In the genomic region with DNA sequence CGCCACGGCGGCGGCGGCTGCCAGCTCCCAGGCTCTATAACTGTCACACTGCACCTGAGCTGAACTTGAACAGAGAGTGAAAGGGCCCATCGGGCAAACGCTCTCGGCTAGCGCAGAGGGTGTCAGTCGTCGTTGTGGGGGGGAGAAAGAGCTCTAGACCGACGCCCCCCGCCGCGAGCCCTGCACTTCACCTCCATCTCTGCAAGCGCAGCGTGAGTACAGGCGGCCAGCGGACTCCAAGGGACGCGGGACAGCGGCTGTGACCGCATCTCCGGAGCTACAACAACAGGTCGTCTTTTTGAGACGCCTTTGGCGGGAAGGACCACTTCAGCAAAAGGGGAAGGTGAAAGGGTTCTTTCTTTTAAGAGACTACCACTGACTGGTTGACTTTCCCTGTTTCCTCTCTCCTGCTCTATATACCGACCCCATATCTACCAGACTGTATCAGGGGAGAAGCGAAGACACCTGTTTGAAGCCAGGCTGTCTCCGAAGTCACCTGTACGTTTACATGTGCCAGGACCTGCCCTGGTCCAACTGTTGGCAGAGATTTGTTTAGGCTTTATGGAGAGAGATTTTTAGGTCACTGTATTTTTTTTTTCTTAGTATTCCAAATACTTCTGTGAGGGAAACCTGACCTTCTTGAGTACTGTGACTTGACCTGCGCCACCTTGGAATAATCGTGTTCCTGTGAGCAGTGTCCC, we compare ENCODE assay signal across 8 mouse cellular contexts. TPM values are rescaled to one million over a fixed set of nuclear protein-coding genes. Genes with fewer than 3 reads are reported as not detected.
DNase-seq lines count a peak whose midpoint lies in the region; ATAC-seq lines count a peak whose summit lies in the region.

TSS of gene Kcnd2 (plus strand) at position 13 of the 701 bp plus-strand sequence.

- ATAC-seq in limb, embryonic 13.5 days (ENCODE audit: low FRiP score, low read depth), result no peak
- no peak; the same call in 1 of the 2 replicates for ATAC-seq in frontal cortex, adult (ENCODE audit: low TSS enrichment)

- 10% methylated on average over 34 of the region's 34 CpGs for WGBS in limb, embryonic 13.5 days

- no peaks in the 10 kb centered on the region for H3K9me3 ChIP-seq in limb, embryonic 13.5 days

- intact Hi-C loops in heart, postnatal 14 days (cut with DNase I), result loop anchor here (10.0 kb wide), 1 partner anchor 319 kb away; no protein-coding TSS in a partner anchor

- H3K4me2 ChIP-seq in limb, embryonic 13.5 days (replicated peaks), result peak within 1 kb of the TSS; percentile 93

- H3K9ac ChIP-seq in limb, embryonic 13.5 days, result peak within 1 kb of the TSS; percentile 76

- peaks cover 25% of the 10 kb centered on the region; the same call in 1 of the 2 replicates for H3K27me3 ChIP-seq in limb, embryonic 13.5 days

- H3K36me3 ChIP-seq in limb, embryonic 13.5 days, result no peaks in the 10 kb centered on the region

- H3K4me1 ChIP-seq in limb, embryonic 13.5 days, result peaks cover 7% of the 10 kb centered on the region; the same call in 1 of the 2 replicates

- no peak for DNase-seq in layer of hippocampus, adult 18-20 months (ENCODE audit: low spot score in 2 of 2)
- no peak for DNase-seq in layer of hippocampus, adult 11-12 months (ENCODE audit: low spot score)
- peak; percentile 44 for DNase-seq in embryo, embryonic 9.5 days (ENCODE audit: extremely low spot score)
- DNase-seq in heart, postnatal 14 days, result no peak
- peak; percentile 43 for DNase-seq in testis, postnatal 10 days (ENCODE audit: low spot score)
- DNase-seq in kidney, adult 18-20 months, result no peak

- H3K4me3 ChIP-seq in limb, embryonic 13.5 days, result peak within 1 kb of the TSS; percentile 73

- H3K27ac ChIP-seq in limb, embryonic 13.5 days, result peak within 1 kb of the TSS; percentile 55; the same call in 1 of the 2 replicates

RNA-seq across cellular contexts. Expression of gene Kcnd2, which starts in this region (rescaled TPM):
- total RNA-seq in layer of hippocampus, adult 18-20 months (2021), result 100 to 1,000 TPM in 1 of 2 experiments, 10 to 100 TPM in 1; 91.6 to 106 TPM
- total RNA-seq in heart, postnatal 14 days (2021), result 10 to 100 TPM; 11.0 to 11.2 TPM
- polyA plus RNA-seq in limb, embryonic 13.5 days (2015; fragmentation: Nextera tagmentation; extraction: Ambion mirVana), result 4.0 and 4.6 TPM in 2 replicates

Comparison
In these comparisons a context has a peak if more than half of its experiments do, and no peak if none do; other contexts are left out.
1. RNA of gene Kcnd2 (total RNA-seq): 91.6 to 106 TPM in layer of hippocampus, adult 18-20 months; 11.0 to 11.2 TPM in heart, postnatal 14 days; every median in the first group is over 4 times any median in the second.
2. DNase-seq: peak in embryo, embryonic 9.5 days (single experiment) and testis, postnatal 10 days (single experiment); none in layer of hippocampus, adult 18-20 months (0 of 2), layer of hippocampus, adult 11-12 months (single experiment), heart, postnatal 14 days (0 of 2) and kidney, adult 18-20 months (single experiment).